10 mouse cellular contexts compared by ENCODE assay signal in the genomic region with DNA sequence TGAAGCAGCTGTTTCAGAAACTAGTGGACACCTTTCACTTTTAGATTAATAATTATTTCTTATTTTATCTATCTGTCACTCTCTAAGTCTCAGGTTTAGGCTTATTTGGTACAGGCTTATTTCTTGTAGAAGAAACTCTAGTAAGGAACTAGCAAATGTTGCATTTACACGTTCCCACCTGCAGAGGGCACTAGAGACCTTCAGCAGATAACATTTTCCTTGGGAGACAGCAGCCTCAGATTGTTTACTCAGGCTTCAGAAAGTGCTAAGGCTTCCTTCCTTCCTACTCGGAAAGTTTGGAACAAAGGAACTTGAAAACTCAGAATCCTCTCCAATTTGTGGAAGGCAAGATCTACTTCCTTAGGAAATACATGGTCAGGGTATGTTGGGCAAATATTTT. TPM values are rescaled to one million over a fixed set of nuclear protein-coding genes. Genes with fewer than 3 reads are reported as not detected.
DNase-seq lines count a peak whose midpoint lies in the region; ATAC-seq lines count a peak whose summit lies in the region.
"Had no signal": no experiment of that assay in that cellular context is flagged by ENCODE, and none has a peak within 500 bp of the region (broad histone marks: within the 10 kb centered on the region; RNA-seq: fewer than 3 reads in every experiment).

No protein-coding gene starts in this region.

- WGBS in liver, embryonic 12.5 days (ENCODE audit: insufficient replicate concordance), result 1% methylated on average over 2 of the region's 2 CpGs
- 1% methylated on average over 2 of the region's 2 CpGs for WGBS in intestine, embryonic 15.5 days

- H3K27me3 ChIP-seq in liver, embryonic 12.5 days (replicated peaks), result no peaks in the 10 kb centered on the region
- H3K27me3 ChIP-seq in intestine, embryonic 15.5 days (replicated peaks), result no peaks in the 10 kb centered on the region
- H3K27me3 ChIP-seq: embryonic facial prominence, embryonic 13.5 days; megakaryocyte, embryonic 14.5 days had no signal

- H3K36me3 ChIP-seq in liver, embryonic 12.5 days, result no peaks in the 10 kb centered on the region
- no peaks in the 10 kb centered on the region for H3K36me3 ChIP-seq in intestine, embryonic 15.5 days
- H3K36me3 ChIP-seq: embryonic facial prominence, embryonic 13.5 days had no signal

- H3K9me3 ChIP-seq in liver, embryonic 12.5 days (replicated peaks), result no peaks in the 10 kb centered on the region
- no peaks in the 10 kb centered on the region for H3K9me3 ChIP-seq in intestine, embryonic 15.5 days
- H3K9me3 ChIP-seq: embryonic facial prominence, embryonic 13.5 days had no signal

- H3K4me1 ChIP-seq in liver, embryonic 12.5 days, result no peaks in the 10 kb centered on the region
- H3K4me1 ChIP-seq in intestine, embryonic 15.5 days (replicated peaks), result no peaks in the 10 kb centered on the region
- H3K4me1 ChIP-seq: embryonic facial prominence, embryonic 13.5 days; megakaryocyte, embryonic 14.5 days had no signal

- H3K4me2 ChIP-seq in liver, embryonic 12.5 days, result no peak overlapping the region
- H3K4me2 ChIP-seq in intestine, embryonic 15.5 days (replicated peaks), result no peak overlapping the region
- H3K4me2 ChIP-seq: embryonic facial prominence, embryonic 13.5 days had no signal

- H3K9ac ChIP-seq in liver, embryonic 12.5 days, result no peak overlapping the region
- H3K9ac ChIP-seq in intestine, embryonic 15.5 days, result no peak overlapping the region
- H3K9ac ChIP-seq: embryonic facial prominence, embryonic 13.5 days had no signal

- no peak overlapping the region for H3K27ac ChIP-seq in liver, embryonic 12.5 days
- no peak overlapping the region for H3K27ac ChIP-seq in intestine, embryonic 15.5 days
- H3K27ac ChIP-seq: embryonic facial prominence, embryonic 13.5 days had no signal

- ATAC-seq in liver, embryonic 12.5 days, result no peak
- ATAC-seq in intestine, embryonic 15.5 days, result peak; percentile 56; the same call in 1 of the 2 replicates
- ATAC-seq in erythroid progenitor cell, adult 5-6 weeks (replicated peaks; ENCODE audit: low FRiP score, poor library complexity, severe bottlenecking), result no peak

- H3K4me3 ChIP-seq in liver, embryonic 12.5 days, result no peak overlapping the region
- no peak overlapping the region for H3K4me3 ChIP-seq in intestine, embryonic 15.5 days (replicated peaks)
- H3K4me3 ChIP-seq: embryonic facial prominence, embryonic 13.5 days; megakaryocyte, embryonic 14.5 days had no signal

- intact Hi-C loops in left cerebral cortex, postnatal 10 days (cut with DNase I), result loop anchor here (5.0 kb wide), 2 partner anchors 38 to 413 kb away; no protein-coding TSS in a partner anchor

- DNase-seq in liver, result peak; percentile 51
- DNase-seq in adrenal gland, adult 8-10 months, result peak; percentile 21
- peak; percentile 67 for DNase-seq in embryo, embryonic 9.5 days (ENCODE audit: extremely low spot score)
- peak; percentile 67 to 69 for DNase-seq in left cerebral cortex, postnatal 10 days (ENCODE audit: extremely low spot score in 1 of 2, low spot score in 2 of 2)
- DNase-seq in naive thymus-derived CD4-positive, alpha-beta T cell, adult 2 months (ENCODE audit: low read depth), result peak; percentile 5

RNA-seq across cellular contexts. Expression of a gene that starts 52.6 kb away (rescaled TPM):
- polyA plus RNA-seq in liver, embryonic 12.5 days (2016; fragmentation: Nextera tagmentation; extraction: Ambion mirVana), result 0.52 and 1.5 TPM in 2 replicates
- under 1 TPM; 0.05 to 0.42 (median 0.15) TPM for total RNA-seq in adrenal gland, adult 8-10 months (2022)
- 0.76 and 1.3 TPM in 2 replicates for polyA plus RNA-seq in intestine, embryonic 15.5 days (2015; fragmentation: Nextera tagmentation; extraction: Ambion mirVana)
- under 1 TPM; 0.20 to 0.43 TPM for total RNA-seq in left cerebral cortex, postnatal 10 days (2021)
- total RNA-seq in erythroid progenitor cell, adult 5-6 weeks (2015; ENCODE audit: low replicate concordance), result under 0.01 TPM in 1 of 2 replicates, not detected in the other
- under 0.01 TPM in 2 replicates for total RNA-seq in erythroid progenitor cell, adult 5-6 weeks (2017; ENCODE audit: low replicate concordance)

Comparison
In these comparisons a context has a peak if more than half of its experiments do, and no peak if none do; other contexts are left out.
1. DNase-seq: peak in every context shown above with its lines; median percentile 68 in left cerebral cortex, postnatal 10 days; 67 in embryo, embryonic 9.5 days; 51 in liver; 21 in adrenal gland, adult 8-10 months; 5 in naive thymus-derived CD4-positive, alpha-beta T cell, adult 2 months.